Mouse (Mus musculus) neural tube, embryonic 14.5 days (tissue): Measurements from ENCODE around the gene Herc2. TPM values are rescaled to one million over a fixed set of nuclear protein-coding genes. Genes with fewer than 3 reads are reported as not detected.

ENCODE experiments used
- ATAC-seq: fragments of 200-750 bp; cut with Nextera tagmentation; 2 replicates; pipeline ENCODE4 v1.8.0; 2017; ENCODE audit warnings: low read depth, mild to moderate bottlenecking, moderate TSS enrichment, moderate library complexity
- H3K27ac ChIP-seq: fragments of 300-500 bp; sonication (generic); 2 replicates; pipeline ENCODE4 v1.5.1; 2014; ENCODE audit warnings: low read depth, mild to moderate bottlenecking, control low read depth, low read length, moderate library complexity, mixed read lengths
- H3K27me3 ChIP-seq: fragments of 300-500 bp; sonication (generic); 2 replicates; pipeline ENCODE4 v1.6.1; 2014; ENCODE audit warnings: low read length; ENCODE audit not compliant: control insufficient read depth, insufficient read depth
- H3K36me3 ChIP-seq: fragments of 300-500 bp; sonication (generic); 2 replicates; pipeline ENCODE4 v1.6.1; 2014; ENCODE audit warnings: low read length, mixed read lengths; ENCODE audit not compliant: control insufficient read depth, insufficient read depth
- H3K4me1 ChIP-seq: fragments of 300-500 bp; sonication (generic); 2 replicates; pipeline ENCODE4 v1.6.1; 2014; ENCODE audit warnings: low read length; ENCODE audit not compliant: control insufficient read depth, insufficient read depth
- H3K4me2 ChIP-seq: fragments of 300-500 bp; sonication (generic); 2 replicates; pipeline ENCODE4 v1.6.1; 2014; ENCODE audit warnings: mild to moderate bottlenecking, low read depth, low read length, control low read depth
- H3K4me3 ChIP-seq: fragments of 300-500 bp; sonication (generic); 2 replicates; pipeline ENCODE4 v1.5.1; 2014; ENCODE audit warnings: low read depth, low read length, control low read depth, mixed read lengths
- H3K9ac ChIP-seq: fragments of 300-500 bp; sonication (generic); replicated peaks from 2 replicates; pipeline ENCODE4 v1.6.1; 2014; ENCODE audit warnings: low read depth, mild to moderate bottlenecking, control low read depth, low read length, mixed read lengths
- H3K9me3 ChIP-seq: fragments of 300-500 bp; sonication (generic); 2 replicates; pipeline ENCODE4 v1.6.1; 2016; ENCODE audit warnings: low read length; ENCODE audit not compliant: control insufficient read depth
- WGBS: fragments of 180-500 bp; shearing (Covaris S2); extraction: QIAGEN DNeasy Blood & Tissue Kit; methylation state at CpG from one replicate; pipeline ENCODE4 v1.1.7; 2014; 5-methylcytosine and 5-hydroxymethylcytosine counted together
- polyA plus RNA-seq: library from polyadenylated mRNA; unstranded; fragments of >200 nt; fragmentation: Nextera tagmentation; extraction: Ambion mirVana; gene quantifications from 2 replicates; pipeline ENCODE4 v1.2.1, GENCODE M21; 2014

Herc2 gene
- polyA plus RNA-seq, 1 experiment from 2014 or later = 66.4 TPM

GRCm38 (mm10) chr7:56191041-56191440, 141.0 kb downstream of the Herc2 start:
- 92% methylated on average over 6 of the region's 6 CpGs for WGBS
- Histone ChIP-seq H3K27ac (no peak overlapping the region), H3K9me3 (no peaks in the 10 kb centered on the region), H3K27me3 (no peaks in the 10 kb centered on the region), H3K4me2 (no peak overlapping the region), H3K4me1 (no peaks in the 10 kb centered on the region), H3K4me3 (no peak overlapping the region), H3K9ac (no peak overlapping the region), H3K36me3 (peaks cover 47% of the 10 kb centered on the region)
- ATAC-seq = no peak

GRCm38 (mm10) chr7:56191661-56192060, 141.7 kb downstream of the Herc2 start:
- WGBS = 72% methylated on average over 4 of the region's 4 CpGs
- no peak overlapping the region for H3K4me2 ChIP-seq

GRCm38 (mm10) chr7:56201483-56202218, 151.7 kb downstream of the Herc2 start:
- no peak overlapping the region for H3K27ac ChIP-seq

More at GRCm38 (mm10) chr7:56191661-56192060, 141.7 kb downstream of the Herc2 start:
- no peak for ATAC-seq
- Histone ChIP-seq H3K27me3 (no peaks in the 10 kb centered on the region), H3K4me3 (no peak overlapping the region), H3K9ac (no peak overlapping the region), H3K9me3 (no peaks in the 10 kb centered on the region), H3K27ac (no peak overlapping the region), H3K4me1 (no peaks in the 10 kb centered on the region), H3K36me3 (peaks cover 53% of the 10 kb centered on the region)

GRCm38 (mm10) chr7:56202843-56203242, 152.8 kb downstream of the Herc2 start:
- no peaks in the 10 kb centered on the region for H3K27me3 ChIP-seq
- no peak overlapping the region for H3K27ac ChIP-seq
- H3K4me1 ChIP-seq = no peaks in the 10 kb centered on the region
- peaks cover 71% of the 10 kb centered on the region for H3K36me3 ChIP-seq
- 94% methylated on average over 3 of the region's 3 CpGs for WGBS
- ATAC-seq = no peak
- no peak overlapping the region for H3K4me3 ChIP-seq
- H3K9ac ChIP-seq = no peak overlapping the region
- H3K4me2 ChIP-seq = no peak overlapping the region
- H3K9me3 ChIP-seq = no peaks in the 10 kb centered on the region

More at GRCm38 (mm10) chr7:56201483-56202218, 151.7 kb downstream of the Herc2 start:
- no peak overlapping the region for H3K4me3 ChIP-seq
- no peak overlapping the region for H3K9ac ChIP-seq
- H3K4me2 ChIP-seq = no peak overlapping the region
- no peaks in the 10 kb centered on the region for H3K4me1 ChIP-seq
- no peaks in the 10 kb centered on the region for H3K9me3 ChIP-seq
- WGBS = 97% methylated on average over 10 of the region's 10 CpGs
- ATAC-seq = no peak
- H3K36me3 ChIP-seq = peaks cover 76% of the 10 kb centered on the region
- H3K27me3 ChIP-seq = no peaks in the 10 kb centered on the region

DNA sequence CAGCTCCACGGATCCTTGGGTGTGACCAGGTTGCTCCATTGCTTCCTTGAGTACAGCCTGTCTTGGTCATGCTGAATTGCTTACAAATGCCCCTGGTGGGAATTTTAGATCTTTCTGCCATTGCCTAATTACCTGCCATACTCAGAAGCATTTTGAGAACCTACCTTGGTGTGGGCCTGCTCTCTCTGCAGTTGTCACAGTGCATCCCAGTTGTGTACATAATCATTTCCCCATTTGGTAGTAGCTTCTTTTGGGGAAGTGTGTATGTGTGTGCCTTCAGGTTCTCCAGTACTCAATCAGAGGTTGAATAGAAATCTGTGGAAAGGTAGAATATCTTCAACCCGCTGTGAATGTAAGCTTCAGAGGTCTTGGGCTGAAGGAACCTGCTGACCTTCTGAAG, 153.3 kb downstream of the Herc2 start:
- H3K27ac ChIP-seq = no peak overlapping the region
- no peak overlapping the region for H3K4me2 ChIP-seq
- no peaks in the 10 kb centered on the region for H3K9me3 ChIP-seq
- no peaks in the 10 kb centered on the region for H3K4me1 ChIP-seq
- WGBS = 94% methylated on average over 2 of the region's 2 CpGs
- H3K36me3 ChIP-seq = peaks cover 69% of the 10 kb centered on the region
- H3K4me3 ChIP-seq = no peak overlapping the region
- H3K27me3 ChIP-seq = no peaks in the 10 kb centered on the region
- ATAC-seq = no peak
- H3K9ac ChIP-seq = no peak overlapping the region

GRCm38 (mm10) chr7:56204877-56205276, 154.9 kb downstream of the Herc2 start:
- Histone ChIP-seq H3K4me1 (no peaks in the 10 kb centered on the region), H3K4me2 (no peak overlapping the region), H3K4me3 (no peak overlapping the region), H3K27me3 (no peaks in the 10 kb centered on the region), H3K27ac (no peak overlapping the region), H3K9me3 (no peaks in the 10 kb centered on the region), H3K36me3 (peaks cover 67% of the 10 kb centered on the region), H3K9ac (no peak overlapping the region)
- WGBS = 56% methylated on average over 3 of the region's 3 CpGs
- ATAC-seq = no peak

DNA sequence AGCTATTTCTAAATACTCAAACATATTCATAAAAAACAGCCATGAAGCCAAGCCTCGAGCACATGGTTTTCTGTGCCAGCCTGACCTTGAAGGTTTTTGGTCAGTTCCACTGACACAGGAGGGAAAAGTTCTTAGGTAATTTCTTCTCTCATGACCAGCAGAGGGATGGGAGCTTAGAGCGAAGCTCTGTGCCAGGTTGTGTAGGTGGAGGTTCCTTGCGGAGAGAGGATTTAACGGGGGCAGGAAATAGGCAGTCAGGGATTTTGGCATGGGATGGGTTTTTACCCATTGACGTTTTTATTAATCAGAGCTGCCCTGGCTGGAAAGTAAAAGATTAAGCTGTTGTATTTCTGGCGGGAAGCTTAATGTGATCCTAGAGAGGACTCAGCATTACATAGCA, 170.8 kb downstream of the Herc2 start:
- WGBS = 93% methylated on average over 6 of the region's 6 CpGs
- Histone ChIP-seq H3K27me3 (no peaks in the 10 kb centered on the region), H3K27ac (no peak overlapping the region), H3K9me3 (no peaks in the 10 kb centered on the region), H3K4me2 (no peak overlapping the region), H3K4me3 (no peak overlapping the region), H3K4me1 (no peaks in the 10 kb centered on the region), H3K36me3 (peaks cover 79% of the 10 kb centered on the region), H3K9ac (no peak overlapping the region)
- ATAC-seq = no peak

DNA sequence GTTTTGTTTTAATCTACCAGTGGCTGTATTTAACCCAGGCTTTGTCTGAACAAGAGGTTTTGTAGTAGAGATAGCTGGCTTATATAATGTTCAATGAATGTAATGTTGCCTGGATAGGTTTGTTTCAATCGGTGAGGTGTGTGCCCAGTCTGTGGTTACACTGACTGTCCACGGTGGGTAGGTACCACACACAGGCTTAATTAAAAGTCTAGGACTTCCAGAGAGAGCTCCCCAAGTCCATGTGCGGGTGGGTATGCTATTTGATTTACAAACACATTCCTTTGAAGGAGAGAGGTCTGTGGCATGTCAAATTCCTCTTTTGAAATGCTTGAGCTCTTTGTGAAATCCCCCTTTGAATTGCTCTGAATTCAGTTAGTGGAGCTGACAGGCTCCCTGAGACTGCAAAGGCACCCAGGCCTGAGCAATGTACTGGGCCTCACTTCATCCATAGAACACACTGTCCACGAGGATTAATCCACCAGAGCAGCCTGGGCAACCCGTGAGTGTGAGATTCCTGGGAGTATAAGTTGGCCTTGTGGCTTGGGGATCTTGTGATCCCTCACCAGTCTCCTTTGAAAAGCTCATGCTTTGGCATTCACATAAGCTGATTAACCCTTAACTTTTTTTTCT, 185.9 kb downstream of the Herc2 start:
- Histone ChIP-seq H3K4me1 (no peaks in the 10 kb centered on the region), H3K27ac (no peak overlapping the region), H3K36me3 (peaks cover 4% of the 10 kb centered on the region; the same call in 1 of the 2 replicates), H3K9ac (no peak overlapping the region), H3K27me3 (no peaks in the 10 kb centered on the region), H3K4me3 (no peak overlapping the region), H3K9me3 (no peaks in the 10 kb centered on the region), H3K4me2 (no peak overlapping the region)
- WGBS = 45% methylated on average over 5 of the region's 5 CpGs
- no peak for ATAC-seq

- ATAC-seq = no peak
- Histone ChIP-seq H3K9me3 (no peaks in the 10 kb centered on the region), H3K9ac (no peak overlapping the region), H3K4me2 (no peak overlapping the region), H3K27me3 (no peaks in the 10 kb centered on the region), H3K4me1 (no peaks in the 10 kb centered on the region), H3K27ac (no peak overlapping the region), H3K36me3 (no peaks in the 10 kb centered on the region; the same call in 1 of the 2 replicates), H3K4me3 (no peak overlapping the region)
- 81% methylated on average over 3 of the region's 3 CpGs for WGBS
These were observed 186.6 kb downstream of the Herc2 start for GRCm38 (mm10) chr7:56236617-56237016.
